Mouse (Mus musculus): ENCODE data around the gene Ogdh.

- TF ChIP-seq EP300 (IDR thresholded peaks at IDR 0.05; ENCODE audit: low read depth) (no peak), CTCF (IDR thresholded peaks at IDR 0.05; ENCODE audit: low read depth) (no peak)
Measured at GRCm38 (mm10) chr11:6367156-6367555, 75.7 kb downstream of the Ogdh start.
